Mouse (Mus musculus) C2C12 (cell line): ENCODE data around the gene Cobl.

Experiments used
- CTCF ChIP-seq: IDR thresholded peaks from one replicate; pipeline ENCODE4 v1.5.1; 2011; ENCODE audit not compliant: control insufficient read depth, insufficient read depth, insufficient read length
- FOSL1 ChIP-seq: IDR thresholded peaks from one replicate; pipeline ENCODE4 v1.8.0; 2011; ENCODE audit warnings: mild to moderate bottlenecking, low read length; ENCODE audit not compliant: poor library complexity, insufficient read depth, severe bottlenecking
- MAX ChIP-seq: IDR thresholded peaks from one replicate; pipeline ENCODE4 v1.6.1; 2011; ENCODE audit warnings: mild to moderate bottlenecking, control low read depth
- MYOD1 ChIP-seq: IDR thresholded peaks from one replicate; pipeline ENCODE4 v1.6.1; 2011; ENCODE audit warnings: low read depth; ENCODE audit not compliant: control insufficient read depth, insufficient read length
- MYOG ChIP-seq: IDR thresholded peaks from one replicate; pipeline ENCODE4 v1.6.1; 2011; ENCODE audit not compliant: control insufficient read depth, insufficient read length; ENCODE audit errors: extremely low read depth

GRCm38 (mm10) chr11:12443614-12444013 is 21.1 kb downstream of the Cobl start:
- no peak for TF ChIP-seq MAX
- TF ChIP-seq CTCF, result no peak
- TF ChIP-seq MYOD1, result no peak
- no peak for TF ChIP-seq MYOG
- TF ChIP-seq FOSL1, result no peak
